Mouse (Mus musculus) neural tube, embryonic 15.5 days (tissue): Measurements from ENCODE around the gene Gm20441. TPM values are rescaled to one million over a fixed set of nuclear protein-coding genes. Genes with fewer than 3 reads are reported as not detected.
A peak's percentile ranks its signal among the peaks of the same experiment; 100 is the strongest.
"Not testable (repeated sequence)": the region's sequence is repeated elsewhere in the genome, so short reads cannot be mapped to it uniquely, and the experiment has no call there.

Source experiments
- ATAC-seq: fragments of 200-750 bp; cut with Nextera tagmentation; 2 replicates; pipeline ENCODE4 v1.8.0; 2017; ENCODE audit warnings: mild to moderate bottlenecking, moderate TSS enrichment, moderate library complexity; ENCODE audit not compliant: low FRiP score
- H3K27ac ChIP-seq: fragments of 300-500 bp; sonication (generic); replicated peaks from 2 replicates; pipeline ENCODE4 v1.5.1; 2015; ENCODE audit warnings: mild to moderate bottlenecking, inconsistent platforms
- H3K27me3 ChIP-seq: fragments of 300-500 bp; sonication (generic); replicated peaks from 2 replicates; pipeline ENCODE4 v1.6.1; 2015; ENCODE audit warnings: inconsistent platforms
- H3K36me3 ChIP-seq: fragments of 300-500 bp; sonication (generic); 2 replicates; pipeline ENCODE4 v1.6.1; 2015; ENCODE audit warnings: inconsistent platforms
- H3K4me1 ChIP-seq: fragments of 300-500 bp; sonication (generic); 2 replicates; pipeline ENCODE4 v1.6.1; 2015; ENCODE audit warnings: inconsistent platforms
- H3K4me2 ChIP-seq: fragments of 300-500 bp; sonication (generic); 2 replicates; pipeline ENCODE4 v1.6.1; 2015; ENCODE audit warnings: inconsistent platforms, mild to moderate bottlenecking, moderate library complexity
- H3K4me3 ChIP-seq: fragments of 300-500 bp; sonication (generic); replicated peaks from 2 replicates; pipeline ENCODE4 v1.5.1; 2015; ENCODE audit warnings: mild to moderate bottlenecking, inconsistent platforms
- H3K9ac ChIP-seq: fragments of 300-500 bp; sonication (generic); replicated peaks from 2 replicates; pipeline ENCODE4 v1.6.1; 2015; ENCODE audit warnings: mild to moderate bottlenecking, inconsistent platforms
- H3K9me3 ChIP-seq: fragments of 300-500 bp; sonication (generic); replicated peaks from 2 replicates; pipeline ENCODE4 v1.6.1; 2016; ENCODE audit warnings: inconsistent platforms
- WGBS: fragments of 180-500 bp; shearing (Covaris S2); methylation state at CpG from one replicate; pipeline ENCODE4 v1.1.7; 2015; ENCODE audit warnings: mixed read lengths; 5-methylcytosine and 5-hydroxymethylcytosine counted together
- polyA plus RNA-seq: library from polyadenylated mRNA; unstranded; fragments of >200 nt; fragmentation: Nextera tagmentation; extraction: Ambion mirVana; gene quantifications from 2 replicates; pipeline ENCODE4 v1.2.1, GENCODE M21; 2015

Gm20441 gene
- polyA plus RNA-seq, 1 experiment from 2014 or later, result not detected

DNA sequence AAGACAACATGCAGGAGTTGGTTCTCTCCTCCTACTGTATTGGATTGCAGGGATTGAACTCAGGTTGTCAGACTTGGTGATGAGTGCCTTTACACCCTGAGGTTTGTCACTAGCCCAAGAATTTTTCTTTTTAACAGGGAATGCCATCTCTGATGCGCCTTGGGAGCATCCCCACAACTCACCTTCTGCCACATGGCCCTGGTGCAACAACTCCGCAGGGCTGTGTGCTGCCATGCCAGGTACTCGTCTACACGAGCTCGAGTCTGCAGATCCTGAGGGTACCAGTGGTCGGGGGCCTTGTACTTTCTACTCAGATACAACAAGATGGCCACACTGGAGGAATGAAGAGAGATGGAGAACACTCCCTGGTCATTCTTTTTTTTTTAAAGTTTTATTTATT, 4.2 kb downstream of the Gm20441 start:
- Histone ChIP-seq H3K4me2 (no peak overlapping the region), H3K36me3 (no peaks in the 10 kb centered on the region), H3K4me1 (peaks cover 26% of the 10 kb centered on the region), H3K9ac (no peak overlapping the region), H3K9me3 (no peaks in the 10 kb centered on the region), H3K4me3 (no peak overlapping the region), H3K27me3 (peaks cover 47% of the 10 kb centered on the region), H3K27ac (no peak overlapping the region)
- no peak for ATAC-seq
- WGBS, result 82% methylated on average over 6 of the region's 6 CpGs

DNA sequence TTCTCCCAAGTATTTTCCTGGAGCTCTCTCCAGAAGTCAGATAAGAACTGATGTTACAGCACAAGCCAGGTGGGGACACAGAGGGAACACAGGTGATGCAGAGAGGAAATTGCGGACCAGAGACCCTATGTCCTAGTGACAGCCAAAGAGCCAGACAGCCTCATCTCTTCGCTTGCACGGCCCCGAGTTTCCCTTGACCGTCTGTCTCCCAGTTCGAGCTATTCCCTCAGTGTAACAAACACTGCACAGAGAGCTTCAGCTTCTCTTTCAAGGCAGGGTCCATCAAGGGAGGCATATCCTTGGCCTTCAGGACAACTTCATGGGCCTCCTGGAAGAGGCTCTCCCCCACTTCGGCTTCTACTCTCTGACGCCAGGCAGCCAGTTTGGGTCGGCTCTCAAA, 6.2 kb downstream of the Gm20441 start:
- Histone ChIP-seq H3K9ac (no peak overlapping the region), H3K4me3 (no peak overlapping the region), H3K27ac (no peak overlapping the region), H3K9me3 (no peaks in the 10 kb centered on the region), H3K4me1 (peaks cover 18% of the 10 kb centered on the region), H3K27me3 (peaks cover 28% of the 10 kb centered on the region), H3K36me3 (no peaks in the 10 kb centered on the region), H3K4me2 (no peak overlapping the region)
- WGBS, result 96% methylated on average over 9 of the region's 9 CpGs
- no peak for ATAC-seq

DNA sequence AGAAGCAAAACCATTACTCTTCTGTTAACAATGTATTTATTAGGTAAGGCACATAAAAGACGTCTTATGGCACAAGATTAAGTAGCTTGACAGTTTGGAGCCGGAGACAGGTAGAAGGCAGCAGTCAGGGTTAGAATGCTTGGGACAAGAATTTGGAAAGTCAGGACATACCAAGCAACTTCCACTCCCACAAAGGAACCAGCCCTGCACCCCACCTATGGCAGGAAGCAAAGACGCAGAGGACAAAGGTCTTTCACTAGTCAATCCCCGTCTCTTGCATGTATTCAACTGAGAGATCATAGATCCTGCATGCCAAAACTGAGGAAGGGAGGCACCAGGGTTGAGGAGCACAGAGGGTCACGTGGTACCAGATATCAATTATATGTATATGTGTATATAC, 6.7 kb downstream of the Gm20441 start:
- H3K4me3 ChIP-seq, result no peak overlapping the region
- peaks cover 18% of the 10 kb centered on the region for H3K4me1 ChIP-seq
- WGBS, result 94% methylated on average over 5 of the region's 5 CpGs
- H3K27me3 ChIP-seq, result peaks cover 23% of the 10 kb centered on the region
- no peak overlapping the region for H3K27ac ChIP-seq
- no peaks in the 10 kb centered on the region for H3K9me3 ChIP-seq
- H3K9ac ChIP-seq, result no peak overlapping the region
- ATAC-seq, result no peak
- H3K4me2 ChIP-seq, result no peak overlapping the region
- H3K36me3 ChIP-seq, result no peaks in the 10 kb centered on the region

DNA sequence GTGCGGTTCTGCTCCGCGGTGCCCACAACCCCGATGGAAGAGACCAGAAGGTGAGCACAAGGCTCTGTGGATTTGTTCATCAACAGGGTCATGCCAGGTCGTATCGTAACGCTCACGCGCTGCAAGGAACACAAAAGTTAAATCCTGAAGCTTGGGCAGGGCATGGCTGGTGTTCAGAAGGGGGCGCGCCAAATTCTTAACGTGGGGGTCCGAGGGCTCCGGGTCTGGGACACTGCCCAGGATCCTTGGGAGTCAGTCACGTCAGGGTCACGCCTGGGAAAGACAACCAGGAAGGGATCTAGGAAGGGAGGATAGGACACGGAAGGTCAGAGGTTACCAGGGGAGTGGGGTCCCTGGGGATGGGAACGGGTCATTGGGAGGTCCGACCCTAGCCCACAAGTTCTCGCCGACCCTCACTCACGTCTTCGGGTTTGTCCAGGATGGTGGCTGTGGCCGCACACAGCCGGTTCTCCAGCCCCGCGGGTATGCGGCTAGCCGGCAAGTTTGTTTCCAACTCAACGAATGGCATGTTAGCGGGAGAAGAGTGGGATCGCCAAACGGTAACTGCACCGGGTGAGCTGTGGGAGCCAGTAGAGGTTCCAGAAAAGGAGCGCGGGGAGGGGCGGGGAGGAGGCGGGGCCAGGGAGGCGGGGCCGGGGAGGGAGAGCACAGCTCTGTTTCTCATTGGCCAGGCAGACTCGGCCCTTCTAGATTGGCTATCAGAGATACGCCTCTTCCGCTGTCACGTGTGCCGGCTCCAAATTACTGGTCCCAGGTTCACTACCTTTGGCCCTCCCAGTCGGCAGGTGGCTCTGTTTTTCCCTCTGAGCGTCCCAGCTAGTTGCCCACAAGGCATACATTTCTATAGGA, 7.7 kb downstream of the Gm20441 start, which contains the start of gene Ddt:
Gene Ddt, minus strand, starts transcription at position 620 of the 870 bp plus-strand sequence.
- Histone ChIP-seq H3K27me3 (peaks cover 15% of the 10 kb centered on the region), H3K9me3 (no peaks in the 10 kb centered on the region), H3K27ac (peak within 1 kb of the TSS; percentile 66), H3K4me1 (peaks cover 18% of the 10 kb centered on the region), H3K36me3 (no peaks in the 10 kb centered on the region), H3K4me3 (peak within 1 kb of the TSS; percentile 79), H3K9ac (peak within 1 kb of the TSS; percentile 68), H3K4me2 (peak within 1 kb of the TSS; percentile 99)
- WGBS, result under 1% methylated on average over 47 of the region's 47 CpGs
- peak; percentile 97 for ATAC-seq

DNA sequence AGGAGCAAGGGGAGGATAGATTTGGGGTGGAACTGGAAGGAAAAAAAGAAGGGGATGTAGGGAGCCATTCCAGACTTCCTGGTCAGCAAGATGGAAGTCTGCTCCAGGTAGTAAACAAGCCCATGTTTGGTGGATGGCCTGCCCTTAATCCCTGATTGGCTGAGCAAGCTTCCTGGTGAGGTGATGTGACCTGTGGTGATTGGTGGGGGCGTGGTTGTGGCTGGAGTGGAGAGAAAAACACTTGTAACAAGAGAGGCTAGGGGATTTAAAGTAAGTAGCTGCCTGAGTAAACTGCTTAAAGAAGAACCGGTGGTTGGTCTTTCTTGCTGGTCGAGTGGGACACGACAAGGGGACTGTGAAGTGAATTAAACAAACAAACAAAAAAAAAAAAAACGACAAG, 13.0 kb downstream of the Gm20441 start:
- H3K4me1 ChIP-seq, result peaks cover 23% of the 10 kb centered on the region
- not testable (repeated sequence) for H3K36me3 ChIP-seq, H3K27me3 ChIP-seq, H3K9me3 ChIP-seq, H3K27ac ChIP-seq, H3K4me3 ChIP-seq, H3K4me2 ChIP-seq, H3K9ac ChIP-seq, ATAC-seq
- WGBS, result 46% methylated on average over 5 of the region's 5 CpGs

DNA sequence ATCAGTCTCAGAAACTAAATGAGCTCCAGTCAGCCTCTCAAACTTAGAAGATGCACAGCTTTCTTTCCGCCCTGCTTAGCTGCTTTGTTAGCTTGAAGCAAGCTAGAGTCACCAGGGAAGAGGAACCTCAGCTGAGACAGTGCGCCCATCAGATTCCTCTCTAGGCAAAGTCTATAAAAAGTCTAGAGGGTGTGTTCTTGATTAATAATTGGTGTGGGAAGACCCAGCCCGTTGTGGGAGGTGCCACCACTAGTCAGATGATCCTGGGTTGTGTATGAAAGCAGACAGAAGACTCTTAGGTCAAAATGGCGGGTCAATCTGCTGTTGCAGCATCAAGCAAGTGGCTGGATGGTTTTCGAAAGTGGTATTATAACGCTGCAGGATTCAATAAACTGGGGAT, 13.9 kb downstream of the Gm20441 start:
- no peak overlapping the region for H3K4me3 ChIP-seq
- no peaks in the 10 kb centered on the region for H3K9me3 ChIP-seq
- no peaks in the 10 kb centered on the region for H3K36me3 ChIP-seq
- H3K27ac ChIP-seq, result no peak overlapping the region
- H3K4me2 ChIP-seq, result no peak overlapping the region
- 83% methylated on average over 6 of the region's 6 CpGs for WGBS
- H3K4me1 ChIP-seq, result peaks cover 21% of the 10 kb centered on the region
- no peak for ATAC-seq
- no peaks in the 10 kb centered on the region for H3K27me3 ChIP-seq
- H3K9ac ChIP-seq, result no peak overlapping the region

DNA sequence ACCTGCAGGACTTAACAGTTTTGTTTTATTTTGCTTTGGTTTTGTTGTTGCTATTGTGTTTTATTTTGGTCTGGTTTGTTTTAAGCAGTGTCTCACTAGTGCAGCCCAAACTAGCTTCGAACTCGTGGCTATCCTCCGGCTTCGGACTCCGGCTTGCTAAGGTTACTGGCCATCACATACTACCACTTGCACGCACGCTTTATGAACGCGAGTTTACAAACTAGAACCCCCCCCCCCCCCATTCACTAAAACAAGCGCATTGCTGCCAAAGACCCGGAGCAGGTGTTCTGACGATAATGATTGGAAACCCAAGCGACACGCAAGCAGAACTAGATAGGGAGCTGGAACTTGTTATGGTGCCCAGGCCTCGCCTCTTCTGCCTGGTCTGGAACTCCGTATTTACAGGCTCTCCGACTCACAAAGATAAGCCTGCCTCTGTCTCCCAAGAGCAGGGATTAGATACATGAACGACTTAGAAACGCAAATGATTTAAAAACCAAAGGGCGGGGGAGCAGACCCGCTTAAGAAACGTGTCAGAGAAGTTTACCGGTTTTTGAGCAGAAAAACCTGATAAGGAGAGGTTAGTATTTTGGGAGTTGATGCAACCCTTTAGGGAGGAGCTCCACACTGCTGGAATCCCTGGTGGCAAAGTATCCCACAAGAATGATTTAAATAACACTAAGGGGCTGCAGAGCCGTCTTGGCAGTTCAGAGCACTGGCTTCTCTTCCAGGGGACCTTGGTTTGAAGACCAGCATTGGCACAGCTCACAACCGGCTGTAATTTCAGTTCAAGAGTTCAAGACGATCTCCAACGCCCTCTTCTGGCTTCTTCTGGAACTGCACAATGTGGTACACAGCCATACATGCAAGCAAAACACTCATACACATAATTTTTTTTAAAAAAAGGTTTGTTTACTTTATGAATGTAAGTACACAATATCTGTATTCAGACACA, 16.0 kb downstream of the Gm20441 start:
- Histone ChIP-seq H3K36me3 (no peaks in the 10 kb centered on the region), H3K9ac (peak overlapping the region; percentile 53), H3K4me3 (peak overlapping the region; percentile 66), H3K4me2 (peak overlapping the region; percentile 81), H3K27ac (peak overlapping the region; percentile 79), H3K4me1 (peaks cover 18% of the 10 kb centered on the region), H3K9me3 (no peaks in the 10 kb centered on the region), H3K27me3 (no peaks in the 10 kb centered on the region)
- ATAC-seq, result peak; percentile 42
- WGBS, result 1% methylated on average over 27 of the region's 27 CpGs

DNA sequence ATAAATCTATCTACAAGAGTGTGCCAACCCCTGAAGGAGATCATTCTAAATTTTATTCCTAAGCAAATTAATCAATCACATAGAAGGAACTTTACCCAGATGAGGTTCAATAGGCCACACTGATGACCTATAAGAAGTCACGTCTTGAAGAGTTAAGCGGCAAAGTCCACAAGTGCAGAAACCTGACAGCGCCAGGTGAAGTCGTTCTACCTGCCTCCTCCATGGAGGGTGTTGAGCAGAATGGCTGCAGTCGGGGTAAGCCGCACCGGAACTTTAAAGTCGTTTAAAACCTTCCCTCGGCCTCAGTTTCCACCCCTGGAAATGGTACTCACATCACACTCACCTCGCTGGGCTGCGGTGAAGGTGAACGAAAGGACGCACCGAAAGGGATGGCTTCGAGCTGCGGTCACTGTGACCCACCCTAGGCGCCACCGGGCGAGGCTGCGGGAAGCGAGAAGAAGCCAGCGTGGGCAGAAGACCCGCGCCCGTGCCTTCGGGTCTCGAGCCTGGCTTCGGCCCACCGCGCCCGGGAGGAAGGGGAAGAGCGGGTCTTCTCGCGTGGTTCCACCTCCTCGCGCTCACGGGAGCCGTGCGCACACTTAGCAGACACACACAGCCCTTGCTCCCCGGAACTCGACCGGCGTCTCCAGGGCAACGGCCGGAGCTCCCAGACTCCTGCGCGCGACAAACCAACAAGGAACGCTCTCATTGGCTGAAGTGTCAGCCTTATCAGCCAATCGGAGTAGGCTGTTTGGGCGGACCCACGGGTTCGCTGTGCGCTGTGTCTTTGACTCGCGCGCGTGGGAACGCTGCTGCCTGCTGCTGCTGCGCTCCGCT, 16.9 kb downstream of the Gm20441 start, which contains the start of gene Cabin1:
Gene Cabin1, minus strand, starts transcription at position 660 of the 837 bp plus-strand sequence.
- WGBS, result under 1% methylated on average over 61 of the region's 61 CpGs
- peak; percentile 99 for ATAC-seq

DNA sequence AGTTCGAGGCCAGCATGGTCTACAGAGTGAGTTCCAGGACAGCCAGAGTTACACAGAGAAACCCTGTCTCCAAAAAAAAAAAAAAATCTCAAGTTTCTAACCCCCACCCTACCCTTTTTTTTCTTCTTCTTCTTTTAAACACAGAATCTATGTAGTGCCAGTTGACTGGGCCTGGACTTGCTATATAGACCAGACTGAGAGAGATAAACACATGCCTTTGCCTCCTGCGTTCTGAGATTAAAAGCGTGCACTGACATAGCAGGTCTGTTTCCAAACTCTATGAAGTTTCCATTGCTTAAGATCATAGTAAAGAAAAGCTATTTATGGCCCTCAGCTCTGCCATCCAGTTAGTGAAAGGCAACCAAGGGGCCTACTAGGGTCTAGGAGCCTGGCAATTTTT, 18.3 kb downstream of the Gm20441 start:
- H3K36me3 ChIP-seq, result peaks cover 4% of the 10 kb centered on the region; the same call in 1 of the 2 replicates
- H3K4me1 ChIP-seq, result peaks cover 18% of the 10 kb centered on the region
- H3K27ac ChIP-seq, result no peak overlapping the region
- no peak overlapping the region for H3K4me3 ChIP-seq
- H3K9ac ChIP-seq, result no peak overlapping the region
- no peak for ATAC-seq
- no peaks in the 10 kb centered on the region for H3K27me3 ChIP-seq
- no peaks in the 10 kb centered on the region for H3K9me3 ChIP-seq
- H3K4me2 ChIP-seq, result peak overlapping the region; percentile 81
- WGBS, result 98% methylated on average over 3 of the region's 3 CpGs

More for the DNA sequence above, 16.9 kb downstream of the Gm20441 start, which contains the start of gene Cabin1:
- Histone ChIP-seq H3K27me3 (no peaks in the 10 kb centered on the region), H3K36me3 (no peaks in the 10 kb centered on the region), H3K27ac (peak within 1 kb of the TSS; percentile 83), H3K9ac (peak within 1 kb of the TSS; percentile 69), H3K4me3 (peak within 1 kb of the TSS; percentile 66), H3K4me1 (peaks cover 18% of the 10 kb centered on the region), H3K4me2 (peak within 1 kb of the TSS; percentile 81), H3K9me3 (no peaks in the 10 kb centered on the region)

DNA sequence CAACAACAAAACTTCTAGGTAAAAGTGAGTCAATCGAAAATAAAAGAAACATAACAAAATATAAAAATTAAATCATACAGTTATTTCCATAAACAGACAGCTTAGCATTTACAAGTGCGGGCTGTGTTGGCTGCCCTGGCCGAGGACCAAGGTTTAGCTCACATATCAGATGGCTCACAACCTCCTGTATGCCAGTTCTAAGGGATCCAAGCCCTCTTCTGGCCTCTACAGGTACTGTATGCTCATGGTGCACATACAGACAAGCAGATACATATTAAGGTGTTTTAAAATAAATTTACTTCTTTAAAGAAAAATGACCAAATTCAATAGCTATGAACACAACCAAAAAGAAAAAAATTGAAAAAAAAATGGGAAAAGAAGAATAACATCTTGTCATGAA, 20.4 kb downstream of the Gm20441 start:
- Histone ChIP-seq H3K4me2 (no peak overlapping the region), H3K4me3 (no peak overlapping the region), H3K9me3 (no peaks in the 10 kb centered on the region), H3K9ac (no peak overlapping the region), H3K4me1 (peaks cover 18% of the 10 kb centered on the region), H3K27ac (no peak overlapping the region), H3K27me3 (no peaks in the 10 kb centered on the region), H3K36me3 (peaks cover 7% of the 10 kb centered on the region)
- ATAC-seq, result no peak
- WGBS, result 100% methylated on average over 3 of the region's 3 CpGs

DNA sequence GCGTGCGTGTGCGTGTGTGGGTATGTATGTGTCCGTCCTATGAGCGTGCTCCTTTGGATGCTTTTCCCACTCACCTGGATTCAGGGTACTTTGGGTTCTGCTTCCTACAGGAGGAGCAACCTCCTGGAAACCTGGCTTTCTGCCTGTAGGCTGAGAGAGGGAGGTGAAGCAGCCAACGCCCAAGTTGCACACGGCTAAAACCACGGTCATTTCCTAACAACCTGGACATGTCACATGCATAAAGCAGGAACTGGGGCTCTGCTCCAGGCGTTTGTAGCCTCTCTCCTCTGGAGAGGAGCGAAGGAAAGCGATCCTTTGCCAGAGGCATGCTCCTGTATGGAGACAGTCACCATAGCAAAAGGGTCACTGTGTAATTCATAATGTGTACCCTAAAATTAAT, 24.0 kb downstream of the Gm20441 start:
- Histone ChIP-seq H3K4me2 (no peak overlapping the region), H3K27me3 (no peaks in the 10 kb centered on the region), H3K4me1 (no peaks in the 10 kb centered on the region), H3K27ac (no peak overlapping the region), H3K4me3 (no peak overlapping the region), H3K9ac (no peak overlapping the region), H3K9me3 (no peaks in the 10 kb centered on the region), H3K36me3 (peaks cover 37% of the 10 kb centered on the region)
- WGBS, result 97% methylated on average over 11 of the region's 11 CpGs
- ATAC-seq, result no peak
